Mouse (Mus musculus): Measurements from ENCODE around the gene Kirrel3. TPM values are rescaled to one million over a fixed set of nuclear protein-coding genes. Genes with fewer than 3 reads are reported as not detected.

Kirrel3 gene
- total RNA-seq, 2 experiments from 2014 or later: 0.43 to 0.73 TPM

- no peak for DNase-seq (ENCODE audit: low spot score)
These were observed 108.2 kb downstream of the Kirrel3 start for GRCm38 (mm10) chr9:34593889-34594288.

GRCm38 (mm10) chr9:34600326-34600725 lies 114.6 kb downstream of the Kirrel3 start:
- no peak for DNase-seq (ENCODE audit: low spot score)

DNA sequence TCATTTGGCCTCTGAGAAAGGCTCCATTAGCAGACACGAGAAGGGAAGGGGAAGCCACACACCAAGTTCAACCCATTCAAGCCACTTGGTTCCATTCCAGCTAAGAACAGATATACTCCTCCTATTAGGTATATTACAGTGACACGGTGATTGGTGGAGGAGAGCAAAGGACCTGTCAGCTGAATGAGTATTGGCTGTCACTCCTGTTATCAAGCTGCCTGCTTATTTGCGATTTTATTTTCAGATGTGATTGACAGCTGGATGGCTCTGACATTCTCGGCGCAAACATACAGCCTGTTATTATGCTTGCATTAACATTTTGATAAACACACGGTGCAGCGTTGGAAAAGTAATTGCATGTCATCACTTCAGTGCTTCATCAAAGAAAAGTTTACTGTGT lies 118.1 kb downstream of the Kirrel3 start:
- no peak for DNase-seq (ENCODE audit: low spot score)

- DNase-seq (ENCODE audit: low spot score): no peak
These were observed 119.2 kb downstream of the Kirrel3 start for GRCm38 (mm10) chr9:34604931-34605330.

- no peak for DNase-seq (ENCODE audit: low spot score)
These were observed 119.8 kb downstream of the Kirrel3 start for GRCm38 (mm10) chr9:34605486-34605885.

DNA sequence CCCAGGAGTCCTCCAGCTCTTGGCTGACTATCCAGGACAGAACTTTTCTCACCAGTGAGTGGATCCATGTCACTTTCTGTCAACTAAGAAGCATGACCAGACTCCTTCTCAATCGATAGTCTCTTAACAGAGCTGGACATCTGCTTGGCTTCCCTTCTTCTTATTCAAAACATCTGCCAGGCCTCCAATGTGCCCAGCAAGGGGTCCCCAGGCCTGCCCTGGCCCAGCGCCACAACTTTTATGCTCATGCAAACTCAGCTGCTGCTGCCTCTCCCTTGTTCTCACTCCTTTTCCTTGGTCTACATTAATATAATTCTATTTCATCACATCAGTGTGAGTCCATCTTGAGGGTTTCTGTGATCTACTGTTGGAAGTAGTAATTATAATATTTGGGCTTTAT lies 122.3 kb downstream of the Kirrel3 start:
- no peak for DNase-seq (ENCODE audit: low spot score)

DNA sequence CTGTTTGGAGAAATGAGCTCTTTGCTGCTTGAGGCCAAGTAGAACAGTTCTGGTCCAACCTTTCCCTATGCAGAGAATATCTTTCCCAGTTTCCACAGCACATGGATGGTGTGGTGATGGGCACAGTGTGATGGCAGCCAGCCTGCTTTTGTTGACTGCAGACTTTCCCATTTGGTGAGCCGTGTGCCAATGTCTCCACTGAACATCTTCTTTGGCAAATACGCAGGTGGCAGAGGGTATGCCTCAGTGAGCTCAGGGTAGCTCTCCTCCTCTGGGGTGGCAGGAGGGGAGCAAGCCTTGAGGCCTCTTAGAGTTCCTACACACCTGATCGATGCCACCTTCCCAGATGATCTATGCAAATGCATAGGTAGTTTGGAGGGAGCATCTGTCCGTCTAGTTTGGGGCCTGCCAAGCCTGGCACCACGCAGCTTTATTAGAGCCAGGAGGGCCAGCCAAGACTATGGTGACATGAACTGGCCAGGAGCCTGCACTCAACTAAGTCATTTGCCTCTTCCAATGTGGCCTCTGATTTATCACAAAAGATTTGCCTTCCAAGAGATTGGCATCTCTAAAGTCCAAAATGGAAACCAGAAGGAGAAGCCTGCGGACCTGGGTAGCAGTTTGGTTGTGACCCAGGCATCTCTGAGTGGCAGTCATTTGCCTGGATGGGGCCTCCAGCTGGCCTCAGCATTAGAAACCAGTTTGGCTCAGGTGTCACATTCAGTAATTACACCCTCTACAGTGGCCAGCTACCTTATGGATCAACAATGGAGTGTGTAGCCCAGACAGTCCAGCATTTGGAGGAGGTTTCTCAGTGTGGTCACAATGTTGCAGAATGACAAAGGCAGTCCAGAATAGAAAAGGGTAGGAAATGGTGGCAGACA lies 127.4 kb downstream of the Kirrel3 start:
- no peak for DNase-seq (ENCODE audit: low spot score)

GRCm38 (mm10) chr9:34618099-34618498 lies 132.4 kb downstream of the Kirrel3 start:
- no peak for DNase-seq (ENCODE audit: low spot score)

DNA sequence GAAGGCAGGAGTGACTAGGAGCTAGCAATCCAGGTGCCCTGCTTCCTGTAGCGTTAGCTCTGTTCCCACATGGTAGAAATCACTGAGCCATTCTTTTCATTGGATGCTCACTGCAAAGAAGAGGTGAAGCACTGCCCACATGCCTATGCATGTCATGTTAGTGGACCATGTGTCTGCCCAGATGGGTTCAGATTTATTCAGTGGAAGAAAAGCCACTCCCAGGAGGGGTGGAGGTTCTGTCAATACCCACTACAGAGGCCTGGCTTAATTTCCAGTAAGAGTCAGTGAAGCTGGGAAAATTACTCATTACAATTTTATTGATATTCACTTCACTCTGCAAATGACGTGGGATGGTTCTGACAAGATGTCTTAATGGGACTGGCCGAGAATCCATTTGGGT lies 134.2 kb downstream of the Kirrel3 start:
- DNase-seq (ENCODE audit: low spot score): no peak

DNA sequence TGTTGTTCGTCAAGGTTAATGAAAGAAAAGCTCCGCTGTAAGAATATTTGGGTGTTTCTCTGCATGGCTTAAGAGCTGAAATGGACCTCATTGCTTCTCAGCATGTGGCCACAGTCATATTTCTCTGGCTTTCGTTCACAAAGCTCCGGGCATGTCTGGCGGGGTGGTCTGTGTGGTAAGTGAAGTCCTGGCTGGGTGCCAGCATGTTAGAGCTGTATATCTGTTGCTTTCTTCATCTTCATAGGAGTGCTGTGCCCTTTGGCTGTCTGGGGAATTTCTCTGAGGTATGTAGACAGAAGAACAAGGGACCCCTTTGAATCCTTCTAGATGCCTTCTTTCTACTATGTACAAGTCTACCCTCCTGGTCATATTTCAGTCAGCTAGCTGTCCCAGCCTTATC lies 137.8 kb downstream of the Kirrel3 start:
- no peak for DNase-seq (ENCODE audit: low spot score)

- DNase-seq (ENCODE audit: low spot score): no peak
These were observed 138.3 kb downstream of the Kirrel3 start for GRCm38 (mm10) chr9:34624021-34624420.

- no peak for DNase-seq (ENCODE audit: low spot score)
These were observed 143.1 kb downstream of the Kirrel3 start for GRCm38 (mm10) chr9:34628841-34629240.

DNA sequence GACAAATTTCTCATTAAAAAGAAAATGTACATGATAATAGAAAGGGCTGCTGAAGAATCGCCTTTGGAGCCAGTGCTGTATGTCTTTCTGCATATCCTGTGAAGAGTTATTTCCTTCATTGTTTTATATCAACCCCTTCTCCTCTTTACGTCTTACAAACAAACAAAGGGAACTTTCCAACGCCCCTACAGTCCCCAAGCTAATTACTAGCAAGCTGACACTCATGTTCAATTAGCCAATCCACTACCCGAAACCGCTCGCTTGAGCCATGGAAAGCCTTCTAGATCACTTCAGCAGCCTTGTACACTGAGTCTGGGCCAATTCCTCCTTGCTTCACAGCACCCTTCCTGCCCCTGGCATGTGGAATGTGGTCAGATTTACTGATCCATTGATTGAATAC lies 150.0 kb downstream of the Kirrel3 start:
- no peak for DNase-seq (ENCODE audit: low spot score)

GRCm38 (mm10) chr9:34643917-34644316 lies 158.2 kb downstream of the Kirrel3 start:
- no peak for DNase-seq (ENCODE audit: low spot score)

DNA sequence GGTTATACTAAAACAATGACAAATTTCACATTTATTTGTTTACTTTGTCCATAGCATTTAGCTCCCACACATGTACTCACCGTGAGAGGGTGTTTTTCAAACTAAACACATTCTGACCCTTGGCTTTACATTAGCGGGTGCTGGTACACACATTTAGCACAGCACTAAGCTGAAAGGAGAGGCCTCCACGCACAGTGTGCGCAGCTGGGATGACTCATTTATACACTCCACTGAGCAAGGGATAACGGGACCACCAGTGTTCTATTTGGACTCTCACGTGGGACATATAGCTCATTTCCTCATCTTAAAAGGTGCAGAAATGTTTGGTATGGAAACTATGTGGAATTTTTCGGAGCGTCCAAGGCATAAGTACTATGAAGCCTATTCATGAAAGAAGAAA lies 158.7 kb downstream of the Kirrel3 start:
- no peak for DNase-seq (ENCODE audit: low spot score)

GRCm38 (mm10) chr9:34646831-34647230 lies 161.1 kb downstream of the Kirrel3 start:
- DNase-seq (ENCODE audit: low spot score): no peak

GRCm38 (mm10) chr9:34652278-34652677 lies 166.6 kb downstream of the Kirrel3 start:
- no peak for DNase-seq (ENCODE audit: low spot score)

GRCm38 (mm10) chr9:34653141-34653540 lies 167.4 kb downstream of the Kirrel3 start:
- no peak for DNase-seq (ENCODE audit: low spot score)

DNA sequence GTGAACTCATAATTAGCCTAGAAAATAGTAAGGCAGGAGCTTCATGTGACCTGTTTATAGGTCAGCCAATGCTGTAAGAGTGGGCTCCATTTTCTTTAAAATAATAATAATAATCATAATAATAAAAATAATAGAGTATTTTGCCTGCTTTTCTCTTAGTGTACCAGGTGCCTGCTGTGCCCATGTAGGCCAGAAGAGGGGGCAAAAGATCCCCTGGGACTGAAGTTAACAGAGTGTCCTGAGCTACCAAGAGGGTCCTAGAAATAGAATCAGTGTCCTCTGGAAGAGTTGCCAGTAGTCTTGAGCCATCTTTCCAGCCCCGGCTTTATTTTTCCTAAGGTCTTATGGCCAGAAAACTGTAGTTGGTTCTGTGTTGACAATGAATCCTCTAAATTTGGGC lies 174.9 kb downstream of the Kirrel3 start:
- DNase-seq (ENCODE audit: low spot score): no peak

DNA sequence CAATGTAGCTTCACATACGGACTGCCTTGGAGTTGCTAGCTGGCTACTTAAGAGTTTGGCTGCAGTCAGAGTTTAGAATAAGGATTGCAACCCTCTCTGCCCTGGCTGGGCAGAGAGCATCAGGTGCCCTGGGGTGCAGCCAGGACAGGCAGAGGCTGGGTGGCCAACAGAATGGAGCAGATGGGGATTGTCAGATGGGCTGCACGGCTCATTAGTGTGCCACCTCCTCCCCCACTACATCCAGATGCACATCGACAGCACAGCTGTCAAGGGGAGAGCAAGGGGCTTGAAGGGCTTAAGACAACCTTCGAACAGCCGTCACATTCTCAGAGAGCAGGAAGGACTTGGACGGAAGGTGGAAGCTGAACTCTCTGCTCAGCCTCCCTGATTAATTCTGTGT lies 177.7 kb downstream of the Kirrel3 start:
- DNase-seq (ENCODE audit: low spot score): no peak

DNA sequence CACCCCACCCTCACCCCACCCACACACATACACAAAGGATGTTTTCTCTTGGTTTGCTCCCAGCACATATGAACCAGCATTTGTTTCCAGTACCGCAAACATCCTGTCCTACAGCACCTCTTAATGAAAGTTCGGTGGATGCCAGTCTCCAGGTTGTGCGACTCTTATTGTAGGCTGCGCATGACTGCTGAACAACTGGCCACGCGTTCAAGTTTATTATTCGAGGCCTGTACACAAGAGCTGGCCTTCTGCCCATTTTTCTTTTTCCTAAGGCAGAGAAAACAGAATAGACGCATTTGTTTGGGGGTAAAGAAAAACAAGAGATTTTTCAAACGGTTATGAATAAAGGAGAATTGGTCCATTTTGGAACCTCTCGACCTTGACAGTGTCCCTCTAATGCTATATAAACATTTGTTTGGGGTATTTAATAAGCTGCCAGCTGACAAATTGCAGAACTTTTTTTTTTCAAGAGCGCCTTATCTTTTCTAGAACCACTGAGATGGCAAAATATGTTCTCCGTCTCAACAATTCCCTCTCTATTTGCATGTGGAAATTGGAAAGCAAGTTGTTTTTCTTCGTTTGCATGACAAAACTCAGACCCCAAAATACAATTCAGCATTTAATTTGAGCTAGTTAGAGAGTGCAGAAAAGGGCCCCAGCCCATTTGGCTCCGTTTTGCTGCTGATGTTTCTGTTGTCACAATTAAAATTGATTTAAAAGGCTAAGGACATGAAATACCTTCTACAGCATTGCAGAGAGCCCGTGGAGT lies 179.9 kb downstream of the Kirrel3 start:
- DNase-seq (ENCODE audit: low spot score): no peak

DNA sequence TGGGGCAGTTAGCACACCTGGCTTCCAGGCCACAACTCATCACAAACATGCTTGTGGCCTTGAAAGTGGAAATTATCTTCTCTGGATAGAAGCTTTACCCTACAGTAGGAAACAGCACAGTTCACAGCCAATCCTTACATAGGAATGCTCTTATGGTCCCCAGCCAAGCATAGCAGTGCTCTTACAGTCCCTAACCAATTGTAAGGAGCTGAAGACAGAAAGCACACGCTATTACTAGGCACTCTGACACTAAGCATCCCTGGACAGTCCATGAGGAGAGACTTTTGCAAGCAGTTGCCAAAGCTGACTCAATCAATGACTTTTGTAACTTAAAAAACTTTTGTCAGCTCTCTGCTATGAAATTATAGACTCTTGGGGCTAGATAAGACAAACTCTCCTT lies 181.5 kb downstream of the Kirrel3 start:
- DNase-seq (ENCODE audit: low spot score): no peak

DNA sequence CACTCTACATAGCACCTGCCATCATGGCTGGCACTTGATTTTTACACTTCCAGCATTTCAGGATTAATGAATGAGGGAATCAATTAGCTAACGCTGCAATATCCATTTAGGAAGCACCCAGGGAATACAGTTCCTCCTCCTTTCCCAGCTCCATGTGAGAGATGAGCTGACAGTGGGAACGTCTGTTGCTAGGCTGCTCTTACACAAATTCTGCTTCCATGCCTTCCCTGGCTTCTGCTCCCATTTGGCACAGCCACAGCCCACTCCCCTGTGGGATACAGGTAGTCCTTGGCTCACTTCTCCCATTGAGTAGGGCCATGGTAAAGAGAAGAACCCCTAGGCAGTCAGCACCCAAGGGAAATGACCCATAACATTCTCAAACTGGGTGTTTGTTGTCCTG lies 185.2 kb downstream of the Kirrel3 start:
- DNase-seq (ENCODE audit: low spot score): no peak

Data from gastrocnemius, adult 18-20 months (tissue).